Mouse (Mus musculus): Measurements from ENCODE around the gene Zscan4-ps3. TPM values are rescaled to one million over a fixed set of nuclear protein-coding genes. Genes with fewer than 3 reads are reported as not detected.

Gene Zscan4-ps3
- not detected for polyA plus RNA-seq (2017; shearing (Covaris generic))

DNA sequence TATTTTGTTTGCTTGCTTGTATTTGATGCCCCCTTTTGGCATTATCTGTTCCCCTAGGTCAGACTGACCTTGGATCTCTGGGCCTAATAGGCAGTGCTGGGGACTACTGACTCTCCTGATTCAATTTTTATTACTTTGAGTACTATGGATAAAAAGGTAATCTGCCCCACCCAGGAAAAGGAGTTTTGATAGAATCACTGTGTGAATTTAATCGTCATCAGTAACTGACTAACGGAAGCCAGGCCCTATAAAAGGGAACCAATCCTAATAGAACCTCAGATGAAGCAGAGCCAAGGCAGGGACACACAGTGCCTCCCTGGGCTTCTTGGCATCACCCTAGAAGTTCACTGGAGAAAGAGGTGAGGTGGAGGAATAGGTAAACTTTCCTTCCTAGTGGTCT is at the start of gene Zscan4-ps3:
Gene Zscan4-ps3, plus strand, starts transcription at position 301 of the 400 bp plus-strand sequence.

Other genes with a start within 250 kb of the Zscan4-ps3 start
- gene Zscan4f, start 211.4 kb upstream of the Zscan4-ps3 start, polyA plus RNA-seq (2017; shearing (Covaris generic)) = not detected
- gene Zscan4-ps2, start 95.0 kb upstream of the Zscan4-ps3 start, polyA plus RNA-seq (2017; shearing (Covaris generic)) = not detected
- not detected for gene Vmn1r72, start 70.8 kb downstream of the Zscan4-ps3 start, polyA plus RNA-seq (2017; shearing (Covaris generic))
- not detected for gene Vmn1r73, start 121.0 kb downstream of the Zscan4-ps3 start, polyA plus RNA-seq (2017; shearing (Covaris generic))
- gene Vmn1r74, start 224.7 kb downstream of the Zscan4-ps3 start, polyA plus RNA-seq (2017; shearing (Covaris generic)) = not detected